In genomic region chr11:18712642-18713053, GRCm38 (mm10) we compare ENCODE assay signal across 8 mouse cellular contexts.
DNase-seq lines count a peak whose midpoint lies in the region; ATAC-seq lines count a peak whose summit lies in the region.

No protein-coding gene starts in this region.

- ATAC-seq in monocyte, adult 5-6 weeks (replicated peaks; ENCODE audit: insufficient number of reproducible peaks, low FRiP score, low TSS enrichment, poor library complexity, severe bottlenecking): no peak
- no peak for ATAC-seq in erythroblast, adult 5-6 weeks (replicated peaks; ENCODE audit: low FRiP score, poor library complexity, severe bottlenecking)

- intact Hi-C loops in left cerebral cortex, postnatal 4 days (cut with DNase I): no loop called here
- intact Hi-C loops in heart, postnatal 10 days (cut with DNase I): no loop called here

- DNase-seq in urinary bladder, postnatal 36 days (ENCODE audit: low spot score in 2 of 2): peak; percentile 1 to 10
- DNase-seq in urinary bladder, postnatal 10 days (ENCODE audit: low spot score): no peak
- peak; percentile 8 to 9 for DNase-seq in frontal cortex, postnatal 10 days (ENCODE audit: low spot score in 2 of 2)
- peak; percentile 62 for DNase-seq in left cerebral cortex, postnatal 4 days
- peak; percentile 50 for DNase-seq in telencephalon, adult 2 months (ENCODE audit: low read depth, low spot score)
- DNase-seq in heart, postnatal 10 days: no peak

Comparison
In these comparisons a context has a peak if more than half of its experiments do, and no peak if none do; other contexts are left out.
1. DNase-seq: peak in urinary bladder, postnatal 36 days (2 of 2), frontal cortex, postnatal 10 days (2 of 2), left cerebral cortex, postnatal 4 days (single experiment) and telencephalon, adult 2 months (single experiment); none in urinary bladder, postnatal 10 days (single experiment) and heart, postnatal 10 days (0 of 2).